Mouse (Mus musculus) thymus, postnatal 25 days (tissue): Measurements from ENCODE around the gene Ndufaf3.

Experiments
- DNase-seq: peaks from one replicate; pipeline ENCODE4 v3.0.0; 2022

The Ndufaf3 gene

DNA sequence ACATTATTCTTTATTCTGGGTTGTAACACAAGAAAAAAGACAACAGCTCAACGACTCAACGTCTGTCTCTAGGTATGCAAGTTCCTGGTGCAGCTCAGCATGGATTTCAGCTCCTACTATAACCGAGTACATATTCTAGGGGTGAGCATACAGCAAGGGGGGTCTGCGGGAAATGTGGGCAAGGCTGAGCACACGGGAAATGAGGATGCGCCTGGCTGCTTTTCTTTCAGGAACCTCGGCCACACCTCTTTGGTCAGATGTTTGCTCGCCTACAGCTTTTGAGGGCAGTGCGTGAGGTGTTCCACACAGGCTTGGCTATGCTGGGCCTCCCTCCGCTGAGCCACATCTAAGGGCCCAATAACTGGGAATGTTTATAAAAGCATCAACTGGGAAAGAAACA is 5.1 kb upstream of the Ndufaf3 start:
- no peak for DNase-seq

DNA sequence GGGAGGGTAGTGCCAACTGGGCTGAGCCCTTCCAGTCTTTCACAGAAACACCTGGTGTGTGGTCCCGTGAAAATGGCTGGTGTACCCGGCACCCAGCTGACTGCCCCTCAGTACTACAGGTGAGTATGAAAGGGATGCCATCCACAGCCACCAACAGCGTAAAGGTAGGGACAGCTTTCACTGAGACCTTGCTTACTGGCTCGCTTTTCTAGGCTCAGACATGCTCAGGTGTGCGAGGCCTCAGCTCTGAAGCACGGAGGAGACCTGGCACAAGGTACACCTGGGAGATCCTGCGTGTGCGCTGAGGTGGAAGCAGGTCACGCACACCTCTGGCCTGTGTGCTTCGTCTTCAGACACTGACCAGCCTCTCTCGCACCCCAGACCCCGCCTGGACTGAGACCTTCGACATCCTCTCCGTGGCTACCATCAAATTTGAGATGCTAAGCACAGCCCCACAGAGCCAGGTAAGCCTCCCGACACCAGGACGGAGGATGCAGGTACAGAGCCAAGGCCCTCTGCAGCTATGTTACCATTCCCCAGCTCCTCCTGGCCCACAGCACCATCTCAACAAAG is 4.3 kb upstream of the Ndufaf3 start:
- DNase-seq: no peak

DNA sequence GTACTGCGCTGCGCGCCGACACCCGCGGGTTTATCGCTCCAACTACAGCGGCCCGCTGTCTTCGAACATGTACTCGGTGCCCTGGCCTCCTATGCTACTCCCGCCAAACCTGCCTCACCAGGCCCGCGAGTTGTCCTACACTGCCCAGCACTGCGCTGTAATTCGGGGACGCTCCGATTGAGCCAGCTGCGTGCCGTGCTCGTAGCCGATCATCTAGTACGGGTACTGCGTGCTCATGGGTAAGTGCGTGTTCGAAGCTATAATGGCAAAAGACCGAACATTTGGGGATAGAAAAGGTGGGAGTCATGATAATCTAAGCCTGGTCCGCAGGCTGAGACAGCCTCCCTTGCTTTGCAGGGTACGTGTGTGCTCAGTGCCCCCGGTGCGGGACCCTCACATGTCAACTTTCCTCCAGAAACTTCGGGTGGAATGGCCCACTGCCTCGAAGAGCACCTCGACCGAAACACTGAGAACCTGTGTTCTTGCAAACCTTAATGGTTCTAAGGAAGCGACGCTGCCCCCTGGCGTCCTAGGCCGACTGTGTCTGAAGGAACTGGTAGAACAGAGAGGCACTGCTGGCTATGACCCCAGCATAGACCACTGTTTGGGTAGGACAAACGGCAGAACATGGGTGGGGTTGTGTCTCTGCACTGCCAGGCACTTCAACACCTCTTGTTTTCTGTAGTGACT is 3.1 kb upstream of the Ndufaf3 start:
- peak; percentile 89 for DNase-seq

DNA sequence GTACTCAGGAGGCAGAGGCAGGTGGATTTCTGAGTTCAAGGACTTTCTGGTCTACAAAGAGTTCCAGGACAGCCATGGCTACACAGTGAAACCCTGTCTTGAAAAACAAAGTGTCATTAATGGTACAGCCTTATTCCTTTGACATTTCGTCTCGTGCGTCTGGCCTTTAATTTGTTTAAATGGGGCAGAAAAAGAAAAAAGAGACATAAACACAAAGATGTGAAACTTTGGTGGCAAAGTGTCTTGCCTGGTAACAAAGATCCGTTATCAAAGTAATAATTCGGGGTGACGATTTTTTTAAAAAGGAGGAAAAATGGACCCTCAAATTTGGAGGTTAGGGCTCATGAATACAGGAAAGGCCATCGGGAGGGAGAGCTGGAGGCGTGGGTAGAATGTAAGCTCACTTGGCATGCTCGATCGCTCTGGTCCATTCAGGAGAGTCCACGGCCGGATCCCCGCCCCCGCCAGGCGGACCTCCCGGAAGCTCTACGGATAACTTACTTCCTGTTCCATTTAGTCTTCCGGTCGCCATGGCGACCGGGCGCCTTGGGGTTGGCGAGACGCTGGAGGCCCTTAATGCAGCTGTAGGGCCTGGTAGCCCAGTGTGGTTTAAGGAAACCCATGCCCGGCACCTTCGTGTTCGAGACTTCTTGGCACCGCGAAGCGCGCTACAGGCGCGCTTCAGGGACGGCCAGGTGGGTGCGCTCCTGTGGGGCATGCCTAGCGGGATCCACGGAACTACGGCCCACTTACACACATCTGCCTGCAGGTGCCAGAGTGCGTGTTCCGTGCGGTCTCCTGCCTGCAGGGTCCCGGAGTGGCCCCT is 2.4 kb upstream of the Ndufaf3 start, which contains the start of gene Dalrd3:
Gene Dalrd3 (plus strand): TSS at position 506 of the 826 bp plus-strand sequence.
- peak; percentile 84 for DNase-seq

DNA sequence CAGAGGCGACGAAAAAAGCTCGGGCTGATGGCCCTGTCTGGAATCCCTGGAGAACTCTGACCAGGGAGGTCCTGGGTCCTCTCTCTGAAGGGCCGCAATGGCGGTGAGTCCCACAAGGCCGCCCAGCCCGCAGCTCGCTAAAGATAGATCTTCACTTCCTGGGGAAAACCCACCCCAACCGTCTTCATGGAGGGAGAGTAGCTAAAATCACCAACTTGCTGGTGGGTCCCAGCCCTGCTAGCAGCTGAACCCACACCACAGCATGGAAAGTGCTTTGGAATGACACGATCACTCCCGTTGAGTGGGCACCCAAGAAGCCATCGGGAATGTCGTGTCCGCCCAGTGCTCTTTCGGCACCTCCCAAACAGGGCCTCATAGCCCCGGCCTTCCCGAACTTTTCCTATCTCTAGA is 1.3 kb upstream of the Ndufaf3 start:
- peak; percentile 36 for DNase-seq

DNA sequence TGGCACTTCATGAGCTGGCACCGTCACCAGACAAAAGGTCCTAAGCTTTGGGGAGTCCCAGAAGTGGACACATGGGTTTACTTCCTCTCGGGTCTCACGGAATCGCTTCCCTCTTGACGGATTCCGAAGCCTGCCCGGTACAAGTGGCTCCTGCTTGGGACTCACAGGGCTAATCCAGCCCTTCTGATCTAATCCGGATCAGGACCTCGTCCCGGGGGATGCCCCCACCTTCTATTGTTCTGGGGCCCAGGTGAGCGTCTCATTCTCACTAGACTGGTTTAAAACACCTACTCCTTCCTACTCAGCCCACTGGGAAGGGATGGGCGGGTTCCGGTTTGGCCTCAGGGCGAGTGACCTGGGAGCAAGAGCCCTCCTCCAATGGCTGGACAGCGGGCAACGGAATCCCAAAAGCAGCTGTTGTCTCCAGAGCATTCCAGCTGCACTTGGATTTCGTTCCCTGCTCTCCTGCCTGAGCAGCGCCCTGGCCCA is 741 bp upstream of the Ndufaf3 start:
- DNase-seq: no peak

DNA sequence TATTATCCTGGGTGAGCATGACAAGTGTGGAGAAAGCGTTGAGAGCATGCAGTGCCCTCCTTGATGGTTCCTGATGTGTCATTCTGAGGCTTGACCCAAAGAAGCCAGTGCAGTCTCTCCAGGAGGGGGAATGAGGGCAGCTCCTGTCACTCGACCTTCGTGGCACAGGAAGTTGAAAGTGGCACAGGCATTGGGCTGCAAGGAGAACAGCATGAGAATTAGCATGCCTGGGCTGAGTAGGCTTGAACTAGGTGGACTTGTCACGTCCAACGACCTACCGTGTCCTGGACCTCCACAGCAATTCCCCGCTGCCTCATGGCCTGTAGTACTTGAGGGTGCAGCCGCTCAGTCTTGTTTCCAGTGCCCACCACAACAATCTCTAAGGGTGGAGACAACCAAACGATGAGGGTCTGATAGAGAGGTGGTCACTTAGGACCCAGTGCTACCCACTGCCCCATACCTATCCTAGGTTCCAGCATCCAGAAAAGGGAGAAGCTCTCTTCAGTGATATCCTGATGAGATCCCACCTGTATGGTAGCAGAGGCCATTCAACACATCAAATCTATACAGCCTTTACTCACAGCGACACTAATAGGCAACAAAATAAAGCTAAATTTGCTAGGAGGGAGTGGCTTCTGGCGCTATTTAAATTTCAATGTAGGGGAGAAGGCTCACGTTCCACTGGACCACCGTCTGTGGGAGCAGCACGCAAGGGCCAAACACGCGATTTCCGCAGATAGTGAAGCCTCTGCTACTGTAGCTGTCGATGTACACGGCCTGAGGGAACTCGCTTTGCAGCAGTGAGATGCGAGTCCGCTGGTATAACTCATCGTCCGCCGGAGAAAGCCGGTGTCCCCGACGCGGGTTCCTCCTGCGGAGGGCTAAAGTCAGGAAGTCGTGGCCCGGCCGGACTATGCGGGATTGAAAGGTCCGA is 1.1 kb downstream of the Ndufaf3 start:
- DNase-seq: no peak

DNA sequence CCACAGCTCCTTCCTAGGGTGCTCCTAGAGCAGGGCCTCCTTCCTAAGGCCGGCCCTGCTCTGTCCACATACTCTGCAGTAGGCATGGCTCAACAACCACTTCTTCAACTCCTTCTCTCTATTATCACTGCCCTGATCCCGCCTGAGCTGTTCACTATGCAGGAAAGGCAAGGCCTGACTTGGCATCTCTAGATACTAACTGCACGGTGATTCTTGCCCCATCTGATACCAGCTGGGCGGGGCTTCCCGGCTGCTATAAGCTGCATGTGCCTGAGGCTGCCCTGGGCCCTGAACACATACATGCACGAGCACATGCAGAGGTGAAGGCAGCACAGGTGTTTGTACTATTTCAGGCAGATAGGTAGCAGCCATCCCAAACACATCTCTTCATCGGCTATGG is 3.1 kb downstream of the Ndufaf3 start:
- no peak for DNase-seq

DNA sequence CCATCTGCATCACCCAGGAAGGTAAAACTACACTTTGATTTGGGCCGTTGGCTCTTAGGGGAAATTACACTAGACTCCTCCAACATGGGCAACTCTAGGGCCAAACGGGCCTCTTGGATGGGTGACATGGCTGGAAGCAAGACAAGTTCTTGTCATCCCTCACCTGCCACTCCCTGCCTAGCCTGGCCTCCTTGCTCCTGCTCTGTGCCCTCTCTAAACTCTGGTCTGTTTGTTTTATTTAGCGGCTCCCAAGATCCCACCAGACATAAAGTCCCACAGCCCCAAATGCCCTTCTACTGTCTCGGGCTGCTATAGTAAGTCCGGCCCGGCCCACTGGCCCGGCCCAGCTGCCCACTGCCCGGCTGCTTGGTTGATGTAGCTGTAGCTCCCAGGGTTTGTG is 3.6 kb downstream of the Ndufaf3 start:
- no peak for DNase-seq

DNA sequence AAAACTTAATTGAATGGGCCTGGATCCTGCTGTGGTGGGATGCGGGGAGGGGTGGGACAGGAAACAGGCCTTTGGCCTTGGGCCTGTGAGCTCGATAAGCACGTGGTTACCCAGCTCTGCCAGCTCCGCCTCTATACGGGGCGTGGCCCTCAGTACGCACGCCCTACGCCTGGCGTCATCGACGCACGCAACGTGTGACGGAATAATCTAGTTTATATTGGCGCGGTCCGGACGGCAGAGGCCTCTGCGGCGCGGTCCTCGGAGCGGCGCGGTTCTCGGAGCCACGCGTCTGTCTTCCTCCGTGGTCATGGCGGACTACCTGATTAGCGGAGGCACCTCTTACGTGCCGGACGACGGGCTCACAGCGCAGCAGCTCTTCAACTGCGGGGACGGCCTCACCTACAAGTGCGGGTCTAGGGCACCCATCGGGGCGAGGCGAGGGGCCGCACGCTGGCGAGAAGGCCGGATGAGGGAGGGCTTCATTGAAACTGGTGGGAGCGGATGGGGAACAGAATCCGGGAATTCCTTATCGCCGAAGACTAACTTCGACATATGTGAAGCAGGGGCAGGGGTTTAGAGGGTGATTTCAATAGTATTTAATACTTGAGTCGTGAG is 6.9 kb downstream of the Ndufaf3 start, which contains the start of gene Impdh2:
Gene Impdh2 (plus strand): TSS at position 60 of the 615 bp plus-strand sequence.
- DNase-seq: peak; percentile 94

DNA sequence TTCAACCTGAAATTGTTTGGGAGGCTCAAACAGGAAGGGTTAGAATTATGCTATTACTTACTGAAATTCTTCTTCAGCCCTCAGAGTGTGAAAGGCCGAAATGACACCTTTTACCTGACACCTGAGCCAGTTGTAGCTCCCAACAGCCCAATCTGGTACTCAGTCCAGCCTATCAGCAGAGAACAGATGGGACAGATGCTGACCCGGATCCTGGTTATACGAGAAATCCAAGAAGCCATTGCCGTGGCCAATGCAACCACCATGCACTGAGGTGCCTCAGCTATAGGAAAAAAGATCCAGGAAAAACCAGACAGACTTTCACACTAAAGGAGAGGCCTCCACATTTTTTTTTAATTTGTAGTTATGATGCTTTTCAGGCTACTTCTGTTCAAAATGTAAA is 8.1 kb downstream of the Ndufaf3 start:
- no peak for DNase-seq

DNA sequence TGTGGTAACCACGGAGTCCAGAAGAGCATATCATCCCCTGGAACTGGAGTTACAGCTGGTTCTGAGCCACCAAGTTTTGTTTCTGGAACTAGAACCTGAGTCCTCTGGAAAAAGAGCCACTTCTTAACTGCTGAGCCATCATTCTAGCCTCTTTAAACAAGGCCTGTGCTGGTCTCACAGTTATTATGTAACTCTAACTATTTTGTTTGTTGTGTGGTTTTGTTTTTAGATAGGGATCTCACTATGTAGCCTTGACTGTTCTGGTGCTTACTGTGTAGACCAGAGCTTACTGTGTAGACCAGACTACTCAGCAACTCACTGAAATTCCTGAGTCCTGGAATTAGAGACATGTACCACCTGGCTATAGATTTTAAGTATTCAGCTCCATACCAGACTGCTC is 20.4 kb downstream of the Ndufaf3 start:
- no peak for DNase-seq

DNA sequence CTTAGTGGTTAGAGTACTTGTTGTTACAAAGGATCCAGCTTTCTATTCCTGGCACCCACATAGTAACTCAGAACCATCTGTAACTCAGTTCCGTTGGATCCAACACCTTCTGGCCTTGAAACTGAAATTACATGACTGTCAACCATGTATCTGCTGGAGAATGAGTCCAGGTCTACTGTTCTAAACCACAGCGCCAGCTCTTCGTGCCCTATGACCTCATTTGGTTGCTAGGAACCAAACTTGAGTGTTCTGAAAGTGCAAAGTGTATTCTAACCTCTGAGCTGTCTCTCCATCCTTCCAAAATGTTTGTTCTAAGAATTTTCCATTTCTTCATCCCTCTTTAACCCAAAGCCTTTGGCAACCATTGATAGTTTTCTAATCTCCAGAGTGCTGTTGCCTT is 21.2 kb downstream of the Ndufaf3 start:
- DNase-seq: no peak

DNA sequence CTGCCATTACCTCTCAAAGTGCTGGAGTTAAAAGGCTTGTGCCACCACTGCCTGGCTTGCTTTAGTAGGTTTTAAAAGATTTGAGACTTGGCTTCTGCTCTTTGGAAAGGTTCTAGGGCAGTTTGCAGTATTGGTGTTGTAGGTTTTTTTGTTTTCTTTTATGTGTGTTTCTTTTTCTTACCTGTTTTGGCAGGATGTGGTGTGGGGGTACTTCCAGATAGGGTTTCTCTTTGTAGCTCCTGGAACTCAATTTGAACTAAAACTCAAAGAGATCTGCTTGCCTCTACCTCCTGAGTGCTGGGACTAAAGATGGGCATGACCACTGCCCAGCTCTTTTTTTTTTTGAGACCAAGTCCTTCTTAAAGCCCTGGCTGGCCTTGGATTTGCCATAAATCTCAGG is 26.4 kb downstream of the Ndufaf3 start:
- DNase-seq: no peak

DNA sequence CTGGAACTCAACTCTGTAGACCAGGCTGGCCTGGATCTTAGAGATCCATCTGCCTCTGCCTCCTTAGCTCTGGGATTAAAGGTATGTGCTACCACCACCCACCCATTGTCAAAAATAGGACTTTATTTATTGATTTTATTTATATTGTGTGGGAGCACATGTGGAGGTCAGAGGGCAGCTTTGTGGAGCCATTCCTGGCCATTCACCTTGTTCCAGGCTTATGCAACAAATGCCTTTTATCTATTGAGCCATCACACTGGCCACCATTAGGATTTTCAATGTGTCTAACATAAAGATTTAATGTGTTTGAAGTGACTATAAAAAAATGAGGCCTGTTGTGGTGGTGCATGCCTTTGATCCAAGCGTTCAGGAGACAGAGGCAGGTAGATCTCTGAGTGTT is 35.7 kb downstream of the Ndufaf3 start:
- DNase-seq: no peak

DNA sequence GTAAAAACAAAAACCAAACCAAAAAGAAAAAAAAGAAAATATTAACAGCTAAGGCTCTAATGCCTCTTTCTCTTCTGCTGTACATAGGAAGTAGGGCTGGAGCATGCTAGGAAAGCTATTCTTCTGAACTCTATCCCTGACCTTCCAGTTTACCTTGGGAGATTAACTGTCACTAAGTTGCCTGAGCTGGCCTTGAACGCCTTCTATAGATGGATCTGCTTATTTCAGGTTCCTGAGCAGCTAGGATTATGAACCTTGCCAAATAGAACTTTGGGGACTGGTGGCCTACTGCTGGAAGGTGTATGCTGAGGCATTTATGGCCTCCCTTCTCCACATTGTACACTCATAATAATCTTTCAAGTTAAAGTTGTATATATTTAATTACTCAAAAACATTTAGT is 36.3 kb downstream of the Ndufaf3 start:
- no peak for DNase-seq

DNA sequence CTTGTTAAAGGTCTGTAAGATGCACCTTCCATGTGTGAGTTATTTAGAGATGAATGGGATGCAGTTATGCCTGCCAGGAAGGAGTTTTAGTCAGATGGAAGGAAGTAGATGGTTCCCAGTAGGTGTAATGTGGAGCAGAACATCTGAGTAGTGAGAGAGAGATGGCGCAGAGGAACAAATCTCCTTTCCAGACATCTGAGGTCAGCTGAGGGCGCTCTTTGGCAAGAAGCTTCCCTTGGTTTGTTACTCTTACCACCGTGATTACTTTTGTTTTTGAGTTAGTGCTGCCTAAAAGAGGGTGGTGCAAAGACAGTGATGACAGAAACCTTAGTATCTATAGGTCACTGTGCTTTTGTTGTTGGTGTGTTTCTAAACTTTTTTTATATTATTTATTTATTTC is 41.8 kb downstream of the Ndufaf3 start:
- no peak for DNase-seq

DNA sequence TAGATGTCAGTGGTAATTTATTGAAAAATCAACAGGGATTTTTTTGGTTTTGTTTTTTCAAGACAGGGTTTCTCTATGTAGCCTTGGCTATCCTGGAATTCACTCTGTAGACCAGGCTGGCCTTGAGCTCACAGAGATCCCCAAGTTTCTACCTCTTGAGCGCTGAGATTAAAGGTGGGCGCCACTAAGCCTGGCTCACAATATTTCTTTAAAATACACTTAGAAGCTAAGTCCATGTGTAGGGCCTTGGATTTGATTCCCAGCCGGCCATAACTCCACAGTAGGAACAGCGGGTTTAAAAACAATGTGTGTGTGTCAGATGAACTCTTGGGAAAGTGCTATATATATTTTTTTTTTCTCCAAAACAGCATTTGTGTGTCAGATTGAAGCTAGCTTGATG is 43.9 kb downstream of the Ndufaf3 start:
- no peak for DNase-seq

DNA sequence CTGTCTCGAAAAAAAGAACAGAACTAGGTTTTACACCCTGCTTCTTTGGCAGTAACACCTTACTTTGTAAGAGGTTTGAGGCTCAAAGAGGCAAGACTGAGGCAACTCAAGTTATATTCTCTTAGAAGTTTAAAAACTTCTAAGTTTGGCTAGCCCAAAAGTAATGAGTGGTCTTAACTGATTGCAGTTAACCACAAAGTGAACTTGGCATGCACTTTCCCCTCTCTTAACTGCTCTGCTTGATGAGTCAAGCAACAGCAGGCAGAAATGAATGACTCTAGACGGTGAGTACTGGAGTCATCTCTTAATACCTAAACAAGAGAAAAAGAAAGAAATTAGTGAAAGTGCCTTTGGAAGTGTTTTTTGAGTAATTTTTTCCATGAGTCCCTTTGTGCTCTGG is 45.6 kb downstream of the Ndufaf3 start:
- DNase-seq: no peak

DNA sequence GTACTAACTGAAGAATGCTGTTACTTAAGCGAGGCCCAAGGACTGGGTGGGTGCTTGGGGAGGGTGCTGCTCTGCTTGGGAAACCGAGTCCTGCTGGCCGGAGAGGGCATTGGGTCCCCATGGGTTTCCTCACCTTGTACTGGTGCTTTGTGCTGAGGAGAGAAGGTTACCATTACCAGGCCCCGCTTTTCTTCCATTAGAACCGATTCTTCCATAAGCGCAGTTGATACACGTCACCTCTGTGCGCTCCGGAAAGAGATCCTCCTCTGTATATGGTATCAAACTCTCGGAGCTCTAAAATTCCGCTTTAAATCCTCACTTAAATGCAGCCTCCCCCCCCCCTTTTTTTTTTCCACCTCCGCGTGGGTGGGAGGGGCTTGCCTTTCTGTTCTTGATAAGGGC is 49.3 kb downstream of the Ndufaf3 start:
- DNase-seq: no peak

DNA sequence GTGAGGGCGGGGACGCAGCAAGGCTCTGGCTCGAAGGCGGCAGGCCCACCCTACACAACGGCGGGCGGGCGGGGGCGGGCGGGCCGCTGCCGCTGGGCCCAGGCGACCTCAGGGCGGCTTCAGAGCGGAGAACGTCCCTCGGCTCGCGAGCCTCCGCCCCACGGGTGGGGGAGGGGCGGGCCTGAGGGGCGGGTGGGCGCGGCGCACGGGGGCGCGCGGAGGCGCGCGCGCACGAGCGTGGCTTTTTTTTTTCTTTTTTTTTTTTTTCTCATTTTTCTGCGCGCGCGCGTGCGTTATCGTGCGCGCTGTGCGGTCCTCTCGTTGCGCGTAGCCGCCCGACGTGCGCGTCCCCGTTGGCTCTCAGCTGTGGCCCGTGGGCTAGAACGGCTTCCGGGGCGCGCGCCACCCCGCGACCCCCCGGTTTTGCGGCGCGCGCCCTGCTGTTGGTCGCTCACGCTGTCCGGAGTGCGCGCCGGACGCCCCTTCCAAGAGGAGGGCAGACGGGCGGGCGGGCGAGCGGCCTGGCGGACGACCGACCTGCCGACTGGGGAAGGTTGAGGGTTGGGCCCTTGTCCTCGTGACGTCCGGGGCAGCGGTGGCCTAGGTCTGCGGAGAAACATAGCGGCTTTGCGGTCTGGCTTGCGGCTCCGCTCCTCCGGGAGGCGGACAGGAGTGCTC is 49.8 kb downstream of the Ndufaf3 start:
- DNase-seq: peak; percentile 87
